Mouse (Mus musculus): Measurements from ENCODE around the gene Gm28434. TPM values are rescaled to one million over a fixed set of nuclear protein-coding genes. Genes with fewer than 3 reads are reported as not detected.

Gene Gm28434
- not detected in 2 replicates for polyA plus RNA-seq (2012)

GRCm38 (mm10) chr5:87969201-87969600 is at the start of gene Gm28434, which contains the start of gene 2310003L06Rik:
TSS of gene Gm28434 (plus strand) at chr5:87969517.
TSS of gene 2310003L06Rik (plus strand) at chr5:87969459.
- no peak within 1 kb of the TSS for H3K4me3 ChIP-seq (replicated peaks)
- H3K9me3 ChIP-seq (ENCODE audit: control insufficient read depth, low read length), result peaks cover 7% of the 10 kb centered on the region
- no peak for TF ChIP-seq GATA1 (IDR thresholded peaks at IDR 0.05; ENCODE audit: low read length)
- no peak for TF ChIP-seq TAL1 (IDR thresholded peaks at IDR 0.05; ENCODE audit: low read length)
- no peaks in the 10 kb centered on the region for H3K36me3 ChIP-seq (ENCODE audit: control insufficient read depth)
- no peaks in the 10 kb centered on the region for H3K27me3 ChIP-seq (ENCODE audit: control insufficient read depth)
- H3K4me1 ChIP-seq (ENCODE audit: control insufficient read depth), result no peaks in the 10 kb centered on the region

GRCm38 (mm10) chr5:87925372-87925771 is 43.9 kb upstream of the Gm28434 start, which contains the start of gene Csn3:
TSS of gene Csn3 (plus strand) at chr5:87925579.
- no peaks in the 10 kb centered on the region for H3K27me3 ChIP-seq (ENCODE audit: control insufficient read depth)
- no peaks in the 10 kb centered on the region for H3K9me3 ChIP-seq (ENCODE audit: control insufficient read depth, low read length)
- H3K4me3 ChIP-seq (replicated peaks), result no peak within 1 kb of the TSS
- TF ChIP-seq TAL1 (IDR thresholded peaks at IDR 0.05; ENCODE audit: low read length) (no peak), GATA1 (IDR thresholded peaks at IDR 0.05; ENCODE audit: low read length) (no peak)
- no peaks in the 10 kb centered on the region for H3K36me3 ChIP-seq (ENCODE audit: control insufficient read depth)
- H3K4me1 ChIP-seq (ENCODE audit: control insufficient read depth), result no peaks in the 10 kb centered on the region

GRCm38 (mm10) chr5:87931603-87932002 is 37.7 kb upstream of the Gm28434 start:
- Histone ChIP-seq H3K36me3 (ENCODE audit: control insufficient read depth) (no peaks in the 10 kb centered on the region), H3K4me1 (ENCODE audit: control insufficient read depth) (no peaks in the 10 kb centered on the region), H3K9me3 (ENCODE audit: control insufficient read depth, low read length) (no peaks in the 10 kb centered on the region), H3K4me3 (replicated peaks) (no peak overlapping the region), H3K27me3 (ENCODE audit: control insufficient read depth) (no peaks in the 10 kb centered on the region)
- TF ChIP-seq TAL1 (IDR thresholded peaks at IDR 0.05; ENCODE audit: low read length) (no peak), GATA1 (IDR thresholded peaks at IDR 0.05; ENCODE audit: low read length) (no peak)

- no peaks in the 10 kb centered on the region for H3K36me3 ChIP-seq (ENCODE audit: control insufficient read depth)
- no peaks in the 10 kb centered on the region for H3K9me3 ChIP-seq (ENCODE audit: control insufficient read depth, low read length)
- TF ChIP-seq TAL1 (IDR thresholded peaks at IDR 0.05; ENCODE audit: low read length) (no peak), GATA1 (IDR thresholded peaks at IDR 0.05; ENCODE audit: low read length) (no peak)
- no peaks in the 10 kb centered on the region for H3K4me1 ChIP-seq (ENCODE audit: control insufficient read depth)
- H3K27me3 ChIP-seq (ENCODE audit: control insufficient read depth), result no peaks in the 10 kb centered on the region
- no peak overlapping the region for H3K4me3 ChIP-seq (replicated peaks)
Observed at GRCm38 (mm10) chr5:87940752-87941151, 28.6 kb upstream of the Gm28434 start.

GRCm38 (mm10) chr5:87942515-87942914 is 26.8 kb upstream of the Gm28434 start:
- H3K9me3 ChIP-seq (ENCODE audit: control insufficient read depth, low read length), result no peaks in the 10 kb centered on the region
- H3K36me3 ChIP-seq (ENCODE audit: control insufficient read depth), result no peaks in the 10 kb centered on the region
- no peaks in the 10 kb centered on the region for H3K4me1 ChIP-seq (ENCODE audit: control insufficient read depth)
- no peak overlapping the region for H3K4me3 ChIP-seq (replicated peaks)
- TF ChIP-seq TAL1 (IDR thresholded peaks at IDR 0.05; ENCODE audit: low read length) (no peak), GATA1 (IDR thresholded peaks at IDR 0.05; ENCODE audit: low read length) (no peak)
- H3K27me3 ChIP-seq (ENCODE audit: control insufficient read depth), result no peaks in the 10 kb centered on the region

- TF ChIP-seq TAL1 (IDR thresholded peaks at IDR 0.05; ENCODE audit: low read length) (no peak), GATA1 (IDR thresholded peaks at IDR 0.05; ENCODE audit: low read length) (no peak)
- no peaks in the 10 kb centered on the region for H3K36me3 ChIP-seq (ENCODE audit: control insufficient read depth)
- no peaks in the 10 kb centered on the region; the same call in 1 of the 2 replicates for H3K9me3 ChIP-seq (ENCODE audit: control insufficient read depth, low read length)
- H3K27me3 ChIP-seq (ENCODE audit: control insufficient read depth), result no peaks in the 10 kb centered on the region
- H3K4me3 ChIP-seq (replicated peaks), result no peak overlapping the region
- no peaks in the 10 kb centered on the region for H3K4me1 ChIP-seq (ENCODE audit: control insufficient read depth)
Observed at GRCm38 (mm10) chr5:87951836-87952235, 17.5 kb upstream of the Gm28434 start.

- Histone ChIP-seq H3K27me3 (ENCODE audit: control insufficient read depth) (no peaks in the 10 kb centered on the region), H3K36me3 (ENCODE audit: control insufficient read depth) (no peaks in the 10 kb centered on the region), H3K9me3 (ENCODE audit: control insufficient read depth, low read length) (peaks cover 6% of the 10 kb centered on the region), H3K4me1 (ENCODE audit: control insufficient read depth) (no peaks in the 10 kb centered on the region), H3K4me3 (replicated peaks) (no peak within 1 kb of the TSS)
- TF ChIP-seq GATA1 (IDR thresholded peaks at IDR 0.05; ENCODE audit: low read length) (no peak), TAL1 (IDR thresholded peaks at IDR 0.05; ENCODE audit: low read length) (no peak)
Observed at GRCm38 (mm10) chr5:87979139-87979538, 9.8 kb downstream of the Gm28434 start, which contains the start of gene Cabs1. TSS of gene Cabs1 (plus strand) at chr5:87979439.

- Histone ChIP-seq H3K4me3 (replicated peaks) (no peak overlapping the region), H3K27me3 (ENCODE audit: control insufficient read depth) (no peaks in the 10 kb centered on the region), H3K9me3 (ENCODE audit: control insufficient read depth, low read length) (peaks cover 11% of the 10 kb centered on the region), H3K4me1 (ENCODE audit: control insufficient read depth) (no peaks in the 10 kb centered on the region), H3K36me3 (ENCODE audit: control insufficient read depth) (no peaks in the 10 kb centered on the region)
- TF ChIP-seq GATA1 (IDR thresholded peaks at IDR 0.05; ENCODE audit: low read length) (no peak), TAL1 (IDR thresholded peaks at IDR 0.05; ENCODE audit: low read length) (no peak)
Observed at GRCm38 (mm10) chr5:87982468-87983214, 13.3 kb downstream of the Gm28434 start.

- no peaks in the 10 kb centered on the region for H3K4me1 ChIP-seq (ENCODE audit: control insufficient read depth)
- H3K36me3 ChIP-seq (ENCODE audit: control insufficient read depth), result no peaks in the 10 kb centered on the region
- H3K27me3 ChIP-seq (ENCODE audit: control insufficient read depth), result no peaks in the 10 kb centered on the region
- no peaks in the 10 kb centered on the region for H3K9me3 ChIP-seq (ENCODE audit: control insufficient read depth, low read length)
- no peak within 1 kb of the TSS for H3K4me3 ChIP-seq (replicated peaks)
- TF ChIP-seq GATA1 (IDR thresholded peaks at IDR 0.05; ENCODE audit: low read length) (no peak), TAL1 (IDR thresholded peaks at IDR 0.05; ENCODE audit: low read length) (no peak)
Observed at GRCm38 (mm10) chr5:88002249-88002648, 32.9 kb downstream of the Gm28434 start, which contains the start of gene Smr3a. TSS of gene Smr3a (plus strand) at chr5:88002549.

All from erythroblast, embryonic 14.5 days (primary cell).